Mouse (Mus musculus): ENCODE data around the gene Dppa4.
"Not testable (repeated sequence)": the region's sequence is repeated elsewhere in the genome, so short reads cannot be mapped to it uniquely, and the experiment has no call there.

Dppa4 gene

GRCm38 (mm10) chr16:48283517-48283916, at the start of gene Dppa4:
Gene Dppa4 (plus strand): TSS chr16:48283733.
- DNase-seq (ENCODE audit: low spot score): no peak

- DNase-seq (ENCODE audit: low spot score): no peak
Observed at GRCm38 (mm10) chr16:48234999-48235398, 48.5 kb upstream of the Dppa4 start.

DNA sequence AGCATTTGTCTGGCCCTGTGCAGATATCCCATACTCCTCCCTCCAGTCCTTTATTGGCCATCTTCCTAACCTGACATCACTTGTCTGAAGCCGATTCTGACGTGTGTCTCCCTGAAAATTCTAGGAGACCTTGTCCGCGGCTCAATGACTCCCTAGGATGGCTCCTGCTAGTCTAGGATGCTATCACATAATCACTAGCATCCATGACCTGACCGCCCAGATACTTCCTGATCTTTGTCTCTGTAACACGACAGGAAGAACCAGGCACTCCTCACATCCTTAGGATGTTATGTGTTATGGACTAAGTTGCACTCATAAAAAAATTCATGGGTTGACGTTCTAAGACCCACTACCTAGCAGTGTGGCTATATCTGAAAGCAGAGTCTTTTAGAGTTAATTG, 45.9 kb upstream of the Dppa4 start:
- DNase-seq (ENCODE audit: low spot score): no peak

GRCm38 (mm10) chr16:48247044-48247661, 36.4 kb upstream of the Dppa4 start:
- no peak for DNase-seq (ENCODE audit: low spot score)

GRCm38 (mm10) chr16:48252824-48253223, 30.7 kb upstream of the Dppa4 start:
- no peak for DNase-seq (ENCODE audit: low spot score)

GRCm38 (mm10) chr16:48254584-48254983, 28.9 kb upstream of the Dppa4 start:
- no peak for DNase-seq (ENCODE audit: low spot score)

- DNase-seq (ENCODE audit: low spot score): no peak
Observed at GRCm38 (mm10) chr16:48259519-48259918, 24.0 kb upstream of the Dppa4 start.

DNA sequence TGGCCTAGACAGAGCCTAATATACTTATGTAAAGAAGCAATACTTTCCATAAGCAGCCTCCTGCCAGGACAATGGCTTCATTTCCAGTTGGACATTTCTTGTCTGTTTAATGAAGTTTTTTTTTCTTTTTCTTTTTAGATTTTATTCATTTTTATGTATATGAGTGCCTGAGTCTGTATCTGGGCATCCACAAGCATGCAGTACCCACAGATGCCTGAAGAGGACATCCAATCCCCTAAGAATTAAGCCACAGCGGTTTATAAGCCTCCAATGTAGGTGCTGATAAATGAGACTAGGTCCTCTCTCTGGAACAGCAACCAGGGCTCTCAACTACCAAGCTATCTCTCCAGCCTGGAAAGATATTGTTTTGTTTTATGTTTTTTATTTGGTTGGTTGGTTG, 20.6 kb upstream of the Dppa4 start:
- no peak for DNase-seq (ENCODE audit: low spot score)

DNA sequence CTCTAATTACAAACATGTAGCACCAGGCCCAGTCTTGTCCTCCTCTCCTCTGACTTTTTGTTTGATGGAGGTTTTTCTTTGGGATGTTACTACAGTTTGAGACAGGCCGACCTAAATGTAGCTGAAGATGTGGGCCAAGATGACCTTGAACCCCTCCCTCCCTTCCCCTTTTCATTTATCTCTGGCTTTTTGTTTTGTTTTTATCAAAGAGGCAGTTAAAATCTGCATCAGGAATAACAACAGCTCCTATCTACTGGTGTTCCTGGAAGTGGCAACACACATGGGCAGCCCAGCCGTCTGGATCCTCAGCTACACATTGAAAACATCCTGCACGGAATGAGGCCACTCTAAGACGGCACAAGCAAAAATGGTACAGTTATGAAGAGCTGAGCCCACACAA, 17.7 kb upstream of the Dppa4 start:
- no peak for DNase-seq (ENCODE audit: low spot score)

DNA sequence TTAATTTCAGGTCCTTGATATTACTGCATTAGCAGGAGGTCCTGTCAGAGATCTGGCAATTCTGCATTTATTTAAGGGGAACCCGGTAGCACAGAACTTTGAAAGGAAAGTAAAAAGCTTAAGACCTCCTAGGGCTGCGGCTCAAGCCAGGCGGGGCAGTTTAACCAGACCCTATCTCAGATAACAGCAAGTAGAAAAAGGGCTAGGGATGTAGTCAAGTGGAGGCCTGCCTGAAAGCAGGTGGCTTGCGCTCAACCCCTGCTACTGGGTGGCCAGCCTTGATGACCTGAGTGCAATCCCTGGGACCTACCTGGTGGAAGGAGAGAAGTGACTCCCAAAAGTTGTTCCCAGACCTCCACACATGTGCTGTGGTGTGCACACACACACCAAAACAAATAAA, 6.6 kb upstream of the Dppa4 start:
- DNase-seq (ENCODE audit: low spot score): no peak

DNA sequence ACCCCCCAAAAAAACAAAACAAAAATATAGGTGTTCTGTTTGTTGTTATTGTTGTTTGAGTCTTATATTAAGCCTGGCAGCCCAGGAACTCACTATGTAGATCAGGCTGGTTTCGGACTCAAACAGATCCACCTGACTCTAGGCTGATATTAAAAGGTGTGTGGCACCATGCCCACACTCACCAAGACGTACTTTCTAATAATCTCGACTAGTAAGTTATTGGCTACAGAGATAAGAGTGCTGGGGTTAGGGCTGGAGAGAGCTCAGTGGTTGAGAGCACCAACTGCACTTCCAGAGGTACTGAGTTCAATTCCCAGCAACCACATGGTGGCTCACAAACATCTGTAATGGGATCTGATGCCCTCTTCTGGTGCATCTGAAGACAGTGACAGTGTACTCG, 2.6 kb upstream of the Dppa4 start:
- no peak for DNase-seq (ENCODE audit: low spot score)

GRCm38 (mm10) chr16:48282801-48283200, 732 bp upstream of the Dppa4 start:
- DNase-seq (ENCODE audit: low spot score): no peak

GRCm38 (mm10) chr16:48285517-48285916, 2.0 kb downstream of the Dppa4 start:
- DNase-seq (ENCODE audit: low spot score): no peak

GRCm38 (mm10) chr16:48297384-48298136, 14.0 kb downstream of the Dppa4 start:
- DNase-seq (ENCODE audit: low spot score): no peak

- no peak for DNase-seq (ENCODE audit: low spot score)
Observed at GRCm38 (mm10) chr16:48299884-48300283, 16.4 kb downstream of the Dppa4 start.

DNA sequence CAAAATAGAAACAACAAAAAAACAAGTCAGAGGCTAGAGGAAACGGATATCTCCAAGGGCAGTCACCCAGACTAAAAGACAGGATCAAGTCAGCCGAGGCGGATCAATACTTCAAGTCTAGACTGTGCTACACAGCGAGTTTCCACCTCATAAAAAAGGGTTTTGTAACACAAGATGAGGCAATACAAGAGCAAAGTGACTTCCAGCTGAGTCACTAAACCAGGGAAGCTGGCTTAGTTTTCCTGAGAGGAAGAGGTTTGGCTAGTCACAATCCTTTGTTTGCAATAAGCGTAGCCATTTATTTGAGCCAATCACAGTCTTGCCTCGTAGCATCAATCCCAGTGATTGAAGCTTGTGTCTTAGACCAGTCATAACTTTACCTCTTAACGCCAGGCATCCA, 20.0 kb downstream of the Dppa4 start, which contains the start of gene Dppa2:
Dppa2 (plus strand) TSS at position 400 of the 400 bp plus-strand sequence.
- DNase-seq (ENCODE audit: low spot score): no peak

DNA sequence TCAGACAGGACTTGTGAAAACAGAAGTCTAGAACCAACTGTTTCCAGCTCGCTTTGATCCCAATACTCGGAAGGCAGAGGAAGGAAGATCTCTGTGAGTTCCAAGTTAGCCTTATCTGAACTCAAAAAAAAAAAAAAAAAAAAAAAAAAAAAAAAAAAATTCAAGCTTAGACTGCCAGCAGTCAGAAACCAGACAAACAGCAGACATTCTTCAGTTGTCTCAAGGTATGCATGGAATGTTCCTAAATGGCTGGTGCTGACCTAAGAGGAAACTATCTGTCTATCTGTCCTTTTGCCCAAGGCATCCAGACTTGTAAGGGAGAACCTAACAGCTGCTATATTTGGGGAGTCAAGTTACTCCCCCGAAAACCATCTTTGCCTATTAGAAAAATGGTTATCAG, 20.4 kb downstream of the Dppa4 start:
- no peak for DNase-seq (ENCODE audit: low spot score)

- DNase-seq (ENCODE audit: low spot score): not testable (repeated sequence)
Observed at GRCm38 (mm10) chr16:48308916-48309315, 25.4 kb downstream of the Dppa4 start.

DNA sequence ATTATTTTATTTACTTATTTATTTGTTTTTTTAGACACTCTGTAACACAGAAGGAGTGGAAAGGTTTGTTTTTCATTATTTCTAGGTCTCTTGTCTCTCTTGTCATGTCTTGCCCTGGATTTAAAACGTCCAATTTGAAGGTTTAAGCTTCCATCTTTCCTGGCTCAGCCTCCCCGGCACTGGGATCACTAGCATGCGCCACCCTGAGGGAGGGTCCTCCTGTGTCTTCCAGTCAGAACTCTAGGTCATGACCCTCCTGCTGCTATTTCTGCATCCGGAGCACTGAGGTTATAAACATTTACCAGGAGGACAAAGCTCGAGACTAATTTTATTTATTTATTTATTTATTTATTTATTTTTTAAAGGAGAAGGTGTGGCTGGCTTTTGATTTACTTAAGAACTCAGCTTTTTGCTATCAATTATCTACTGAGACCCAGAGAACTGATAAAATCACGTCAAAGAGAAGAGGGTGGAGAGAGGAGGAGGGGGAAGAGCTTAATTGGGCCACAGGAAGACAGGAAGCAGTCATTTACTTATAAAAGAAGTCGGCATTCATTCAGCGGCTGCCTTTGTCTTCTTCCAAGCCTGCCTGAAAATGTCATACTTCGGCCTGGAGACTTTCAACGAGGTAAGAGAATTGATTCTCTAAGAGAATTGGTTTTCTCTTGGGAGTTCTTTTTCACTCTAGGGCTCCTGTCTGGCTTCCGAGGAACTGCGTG, 26.5 kb downstream of the Dppa4 start:
- no peak for DNase-seq (ENCODE audit: low spot score)

- DNase-seq (ENCODE audit: low spot score): no peak
Observed at GRCm38 (mm10) chr16:48315294-48315693, 31.8 kb downstream of the Dppa4 start.

DNA sequence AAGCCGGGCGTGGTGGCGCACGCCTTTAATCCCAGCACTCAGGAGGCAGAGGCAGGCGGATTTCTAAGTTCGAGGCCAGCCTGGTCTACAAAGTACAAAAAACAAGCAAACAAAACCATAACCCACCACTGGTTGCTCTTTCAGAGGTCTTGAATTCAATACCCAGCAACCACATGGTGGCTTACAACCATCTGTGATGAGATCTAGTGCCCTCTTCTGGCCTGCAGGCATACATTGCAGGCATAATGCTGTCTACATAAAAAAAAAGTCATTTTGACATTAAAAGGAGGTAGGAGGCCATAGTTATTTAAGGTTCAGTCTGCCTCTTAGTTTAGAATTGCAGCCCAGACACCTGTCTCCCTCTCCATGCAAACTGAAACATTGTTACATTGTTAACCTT, 37.2 kb downstream of the Dppa4 start:
- no peak for DNase-seq (ENCODE audit: low spot score)

DNA sequence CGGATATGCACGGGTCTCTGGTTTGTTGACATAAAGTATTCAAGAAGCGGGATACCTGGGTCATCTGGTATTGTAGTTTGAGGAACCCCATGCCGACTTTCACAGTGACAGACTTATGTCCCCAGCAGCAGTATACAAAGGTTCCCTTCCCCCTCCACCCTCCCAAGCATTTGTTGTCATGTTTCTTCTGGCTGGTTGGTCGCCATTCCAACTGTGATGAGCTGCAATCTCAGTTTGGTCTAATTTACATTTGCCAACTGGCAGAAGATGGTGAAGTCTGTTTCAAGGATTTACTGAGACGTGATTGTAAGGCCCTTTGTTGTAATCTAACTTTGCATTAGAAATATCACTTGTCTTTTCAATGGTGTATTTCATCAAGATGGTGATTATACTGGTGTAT, 39.6 kb downstream of the Dppa4 start:
- no peak for DNase-seq (ENCODE audit: low spot score)

All from left cerebral cortex, adult 11 months (tissue).